Mouse (Mus musculus) hindbrain, embryonic 16.5 days (tissue): ENCODE measurements at regions not wholly inside any gene's neighbourhood (a gene's known extent, or its start where the extent isn't known, plus 50 kb on each side); places are given as distances from the start of the nearest gene placed in this dataset.

Experiments
- ATAC-seq: fragments of 200-750 bp; cut with Nextera tagmentation; 2 replicates; pipeline ENCODE4 v1.8.0; 2017; ENCODE audit warnings: moderate TSS enrichment, moderate library complexity
- H3K27ac ChIP-seq: fragments of 300-500 bp; sonication (generic); 2 replicates; pipeline ENCODE4 v1.5.1; 2014; ENCODE audit warnings: low read depth, mild to moderate bottlenecking, control low read depth, low read length, moderate library complexity
- H3K27me3 ChIP-seq: fragments of 300-500 bp; sonication (generic); replicated peaks from 2 replicates; pipeline ENCODE4 v1.6.1; 2014; ENCODE audit warnings: low read length; ENCODE audit not compliant: control insufficient read depth, insufficient read depth
- H3K36me3 ChIP-seq: fragments of 300-500 bp; sonication (generic); 2 replicates; pipeline ENCODE4 v1.6.1; 2014; ENCODE audit warnings: mild to moderate bottlenecking, low read length, moderate library complexity, mixed read lengths; ENCODE audit not compliant: control insufficient read depth, insufficient read depth
- H3K4me1 ChIP-seq: fragments of 300-500 bp; sonication (generic); 2 replicates; pipeline ENCODE4 v1.6.1; 2014; ENCODE audit warnings: low read depth, low read length; ENCODE audit not compliant: control insufficient read depth, insufficient read depth
- H3K4me2 ChIP-seq: fragments of 300-500 bp; sonication (generic); 2 replicates; pipeline ENCODE4 v1.6.1; 2014; ENCODE audit warnings: mild to moderate bottlenecking, low read length, control low read depth, moderate library complexity
- H3K4me3 ChIP-seq: fragments of 300-500 bp; sonication (generic); 2 replicates; pipeline ENCODE4 v1.5.1; 2014; ENCODE audit warnings: mild to moderate bottlenecking, low read length, control low read depth, moderate library complexity
- H3K9ac ChIP-seq: fragments of 300-500 bp; sonication (generic); 2 replicates; pipeline ENCODE4 v1.6.1; 2014; ENCODE audit warnings: low read depth, mild to moderate bottlenecking, control low read depth, low read length, moderate library complexity
- H3K9me3 ChIP-seq: fragments of 300-500 bp; sonication (generic); 2 replicates; pipeline ENCODE4 v1.6.1; 2014; ENCODE audit warnings: mild to moderate bottlenecking, low read length, moderate library complexity; ENCODE audit not compliant: control insufficient read depth
- WGBS: fragments of 180-500 bp; shearing (Covaris S2); extraction: QIAGEN DNeasy Blood & Tissue Kit; methylation state at CpG from one replicate; pipeline ENCODE4 v1.1.7; 2014; 5-methylcytosine and 5-hydroxymethylcytosine counted together

- H3K4me1 ChIP-seq: no peaks in the 10 kb centered on the region
- no peak for ATAC-seq
- no peaks in the 10 kb centered on the region for H3K36me3 ChIP-seq
- H3K4me2 ChIP-seq: no peak overlapping the region
- WGBS: 65% methylated on average over 1 of the region's 1 CpGs
- no peak overlapping the region for H3K27ac ChIP-seq
- H3K9me3 ChIP-seq: no peaks in the 10 kb centered on the region
- no peak overlapping the region for H3K9ac ChIP-seq
- H3K27me3 ChIP-seq: no peaks in the 10 kb centered on the region
- H3K4me3 ChIP-seq: no peak overlapping the region
These were observed 397.7 kb downstream of the Ppargc1a start for GRCm38 (mm10) chr5:51169828-51170227.

GRCm38 (mm10) chr5:51168206-51168605 is 399.3 kb downstream of the Ppargc1a start:
- 73% methylated on average over 6 of the region's 6 CpGs for WGBS
- Histone ChIP-seq H3K36me3 (no peaks in the 10 kb centered on the region), H3K4me1 (no peaks in the 10 kb centered on the region), H3K27me3 (no peaks in the 10 kb centered on the region), H3K4me3 (no peak overlapping the region), H3K9me3 (no peaks in the 10 kb centered on the region), H3K27ac (no peak overlapping the region), H3K4me2 (no peak overlapping the region), H3K9ac (no peak overlapping the region)
- no peak for ATAC-seq

- Histone ChIP-seq H3K9me3 (no peaks in the 10 kb centered on the region), H3K27me3 (no peaks in the 10 kb centered on the region), H3K9ac (no peak overlapping the region), H3K4me3 (no peak overlapping the region), H3K27ac (no peak overlapping the region), H3K36me3 (no peaks in the 10 kb centered on the region), H3K4me1 (no peaks in the 10 kb centered on the region), H3K4me2 (no peak overlapping the region)
- 65% methylated on average over 3 of the region's 3 CpGs for WGBS
- ATAC-seq: no peak
These were observed 410.6 kb downstream of the Ppargc1a start for GRCm38 (mm10) chr5:51156901-51157300.

- no peaks in the 10 kb centered on the region for H3K9me3 ChIP-seq
- H3K27me3 ChIP-seq: no peaks in the 10 kb centered on the region
- no peaks in the 10 kb centered on the region for H3K4me1 ChIP-seq
- 82% methylated on average over 4 of the region's 4 CpGs for WGBS
- H3K27ac ChIP-seq: no peak overlapping the region
- no peak overlapping the region for H3K4me2 ChIP-seq
- ATAC-seq: no peak
- no peaks in the 10 kb centered on the region for H3K36me3 ChIP-seq
- no peak overlapping the region for H3K9ac ChIP-seq
- H3K4me3 ChIP-seq: no peak overlapping the region
These were observed 422.7 kb downstream of the Ppargc1a start for GRCm38 (mm10) chr5:51144842-51145241.

GRCm38 (mm10) chr5:51125091-51125490 is 442.4 kb downstream of the Ppargc1a start:
- Histone ChIP-seq H3K36me3 (no peaks in the 10 kb centered on the region), H3K27me3 (no peaks in the 10 kb centered on the region), H3K9me3 (no peaks in the 10 kb centered on the region), H3K4me2 (no peak overlapping the region), H3K9ac (no peak overlapping the region), H3K4me1 (no peaks in the 10 kb centered on the region), H3K27ac (no peak overlapping the region), H3K4me3 (no peak overlapping the region)
- ATAC-seq: no peak
- 79% methylated on average over 6 of the region's 6 CpGs for WGBS

GRCm38 (mm10) chr5:51110006-51110405 is 457.5 kb downstream of the Ppargc1a start:
- Histone ChIP-seq H3K4me3 (no peak overlapping the region), H3K4me2 (no peak overlapping the region), H3K27me3 (no peaks in the 10 kb centered on the region), H3K4me1 (no peaks in the 10 kb centered on the region), H3K9ac (no peak overlapping the region), H3K9me3 (no peaks in the 10 kb centered on the region), H3K36me3 (no peaks in the 10 kb centered on the region), H3K27ac (no peak overlapping the region)
- 83% methylated on average over 4 of the region's 4 CpGs for WGBS
- ATAC-seq: no peak

GRCm38 (mm10) chr5:51108737-51109136 is 458.8 kb downstream of the Ppargc1a start:
- H3K4me2 ChIP-seq: no peak overlapping the region
- WGBS: 58% methylated on average over 1 of the region's 1 CpGs

GRCm38 (mm10) chr5:51108181-51108580 is 459.3 kb downstream of the Ppargc1a start:
- Histone ChIP-seq H3K9me3 (no peaks in the 10 kb centered on the region), H3K9ac (no peak overlapping the region), H3K27me3 (no peaks in the 10 kb centered on the region), H3K4me3 (no peak overlapping the region), H3K27ac (no peak overlapping the region), H3K4me1 (no peaks in the 10 kb centered on the region), H3K36me3 (no peaks in the 10 kb centered on the region), H3K4me2 (no peak overlapping the region)
- WGBS: 88% methylated on average over 1 of the region's 1 CpGs
- no peak for ATAC-seq

More at GRCm38 (mm10) chr5:51108737-51109136, 458.8 kb downstream of the Ppargc1a start:
- Histone ChIP-seq H3K9me3 (no peaks in the 10 kb centered on the region), H3K27ac (no peak overlapping the region), H3K36me3 (no peaks in the 10 kb centered on the region), H3K4me3 (no peak overlapping the region), H3K27me3 (no peaks in the 10 kb centered on the region), H3K9ac (no peak overlapping the region), H3K4me1 (no peaks in the 10 kb centered on the region)
- peak; percentile 79; the same call in 1 of the 2 replicates for ATAC-seq

- Histone ChIP-seq H3K9me3 (no peaks in the 10 kb centered on the region), H3K9ac (no peak overlapping the region), H3K4me1 (no peaks in the 10 kb centered on the region), H3K27ac (no peak overlapping the region), H3K4me3 (no peak overlapping the region), H3K27me3 (no peaks in the 10 kb centered on the region), H3K36me3 (no peaks in the 10 kb centered on the region), H3K4me2 (no peak overlapping the region)
- no peak for ATAC-seq
- WGBS: 82% methylated on average over 3 of the region's 3 CpGs
These were observed 467.6 kb downstream of the Ppargc1a start for GRCm38 (mm10) chr5:51099902-51100301.
